In genomic region chr17:47095191-47095590, GRCm38 (mm10) we compare ENCODE assay signal across 22 mouse cellular contexts.
DNase-seq lines count a peak whose midpoint lies in the region; ATAC-seq and TF ChIP-seq lines count a peak whose summit lies in the region.
"Had no signal": no experiment of that assay in that cellular context is flagged by ENCODE, and none has a peak within 500 bp of the region (broad histone marks: within the 10 kb centered on the region; RNA-seq: fewer than 3 reads in every experiment).

No protein-coding gene starts in this region.

- H3K9me3 ChIP-seq in liver, embryonic 11.5 days (ENCODE audit: control insufficient read depth, low read length) = no peaks in the 10 kb centered on the region
- 0 out of 2 replicates have a peak, but pooled peaks cover 1% of the 10 kb centered on the region for H3K9me3 ChIP-seq in liver, embryonic 12.5 days (replicated peaks)
- H3K9me3 ChIP-seq in liver, postnatal 0 days (ENCODE audit: low read length) = peaks cover under 1% of the 10 kb centered on the region; the same call in 1 of the 2 replicates
- H3K9me3 ChIP-seq: G1E had no signal

- H3K4me2 ChIP-seq in liver, embryonic 11.5 days = no peak overlapping the region
- no peak overlapping the region for H3K4me2 ChIP-seq in liver, embryonic 12.5 days
- 0 out of 2 replicates have a peak overlapping the region, but pooled peaks have one; percentile 22 for H3K4me2 ChIP-seq in liver, postnatal 0 days (ENCODE audit: low read depth, low read length)

- H3K36me3 ChIP-seq in liver, adult 2 months (ENCODE audit: control insufficient read depth, insufficient read depth, low read length) = no peaks in the 10 kb centered on the region
- no peaks in the 10 kb centered on the region for H3K36me3 ChIP-seq in liver, embryonic 11.5 days (ENCODE audit: control insufficient read depth, insufficient read depth, low read length)
- no peaks in the 10 kb centered on the region for H3K36me3 ChIP-seq in liver, embryonic 12.5 days
- no peaks in the 10 kb centered on the region for H3K36me3 ChIP-seq in liver, postnatal 0 days (replicated peaks; ENCODE audit: insufficient read depth, low read length)
- H3K36me3 ChIP-seq: G1E had no signal

- peak; percentile 35; the same call in 1 of the 2 replicates for TF ChIP-seq EP300 in liver, postnatal 0 days (IDR thresholded peaks at IDR 0.05; ENCODE audit: low read depth)

- no peak for TF ChIP-seq CTCF in liver, adult 2 months (IDR thresholded peaks at IDR 0.05; ENCODE audit: low read depth, low read length)
- no peak for TF ChIP-seq CTCF in liver, postnatal 0 days (IDR thresholded peaks at IDR 0.05; ENCODE audit: low read depth)

- no peak for ATAC-seq in liver, embryonic 11.5 days (replicated peaks; ENCODE audit: low FRiP score)
- no peak for ATAC-seq in liver, embryonic 12.5 days
- ATAC-seq in liver, postnatal 0 days = peak; percentile 98
- ATAC-seq: activated CD4-positive, CD25-positive, alpha-beta regulatory T cell, adult 4 months; CD4-positive, CD25-positive, alpha-beta regulatory T cell, adult 4 months; Patski had no signal

- H3K79me2 ChIP-seq in liver, adult 2 months (ENCODE audit: control insufficient read depth, insufficient read depth, low read length) = no peaks in the 10 kb centered on the region

- H3K4me3 ChIP-seq in liver, adult 2 months (ENCODE audit: insufficient read depth, low read depth, low read length) = no peak overlapping the region
- H3K4me3 ChIP-seq in liver, embryonic 11.5 days (ENCODE audit: low read depth, low read length) = no peak overlapping the region
- no peak overlapping the region for H3K4me3 ChIP-seq in liver, embryonic 12.5 days
- no peak overlapping the region for H3K4me3 ChIP-seq in liver, postnatal 0 days (ENCODE audit: low read depth, low read length)

- H3K27me3 ChIP-seq in liver, adult 2 months (ENCODE audit: control insufficient read depth, insufficient read depth, low read length) = no peaks in the 10 kb centered on the region
- H3K27me3 ChIP-seq in liver, embryonic 11.5 days (replicated peaks; ENCODE audit: control insufficient read depth, insufficient read depth, low read length) = no peaks in the 10 kb centered on the region
- H3K27me3 ChIP-seq in liver, embryonic 12.5 days (replicated peaks) = 0 out of 2 replicates have a peak, but pooled peaks cover 6% of the 10 kb centered on the region
- no peaks in the 10 kb centered on the region for H3K27me3 ChIP-seq in liver, postnatal 0 days (ENCODE audit: insufficient read depth, low read length)
- H3K27me3 ChIP-seq: CH12.LX, Patski had no signal

- 24% methylated on average over 3 of the region's 3 CpGs for WGBS in liver, adult 2 months
- WGBS in liver, embryonic 11.5 days = 67% methylated on average over 3 of the region's 3 CpGs
- WGBS in liver, embryonic 12.5 days (ENCODE audit: insufficient replicate concordance) = 63% methylated on average over 3 of the region's 3 CpGs
- WGBS in liver, postnatal 0 days (ENCODE audit: insufficient replicate concordance) = 68% methylated on average over 3 of the region's 3 CpGs

- TF ChIP-seq POLR2A in liver, adult 2 months (IDR thresholded peaks at IDR 0.05; ENCODE audit: extremely low read depth, insufficient read depth, low read length) = no peak

- peak; percentile 62 for DNase-seq in heart, adult 11 months
- DNase-seq in heart, adult 8-10 months (ENCODE audit: low spot score) = no peak
- peak; percentile 56 for DNase-seq in liver, adult 2 months (ENCODE audit: extremely low read depth, low read depth, low spot score)
- DNase-seq in liver = no peak
- DNase-seq in liver, embryonic 11.5 days (ENCODE audit: low spot score) = peak; percentile 17
- DNase-seq in liver, postnatal 0 days = peak; percentile 17
- DNase-seq in ovary, postnatal 14 days (ENCODE audit: low spot score) = no peak
- DNase-seq: adrenal gland, adult 2 months; adrenal gland, adult 8-10 months; adrenal gland, postnatal 10 days; adrenal gland, postnatal 14 days; adrenal gland, postnatal 25 days; adrenal gland, postnatal 36 days; B cell, adult 2 months; cerebellum, adult 11 months; cerebellum, adult 11-12 months had no signal

- no peak overlapping the region for H3K9ac ChIP-seq in liver, adult 2 months (ENCODE audit: low read depth, low read length)
- no peak overlapping the region for H3K9ac ChIP-seq in liver, embryonic 11.5 days (ENCODE audit: low read depth, low read length)
- no peak overlapping the region for H3K9ac ChIP-seq in liver, embryonic 12.5 days
- no peak overlapping the region for H3K9ac ChIP-seq in liver, postnatal 0 days (replicated peaks)

- H3K4me1 ChIP-seq in liver, adult 2 months (ENCODE audit: control insufficient read depth, insufficient read depth, low read length) = no peaks in the 10 kb centered on the region
- H3K4me1 ChIP-seq in liver, embryonic 11.5 days (replicated peaks; ENCODE audit: control insufficient read depth, insufficient read depth, low read length) = no peaks in the 10 kb centered on the region
- H3K4me1 ChIP-seq in liver, embryonic 12.5 days = no peaks in the 10 kb centered on the region
- H3K4me1 ChIP-seq in liver, postnatal 0 days (ENCODE audit: insufficient read depth) = no peaks in the 10 kb centered on the region

- H3K27ac ChIP-seq in liver, adult 2 months (replicated peaks; ENCODE audit: insufficient read depth, low read depth, low read length) = no peak overlapping the region
- H3K27ac ChIP-seq in liver, embryonic 11.5 days (ENCODE audit: low read depth, low read length) = no peak overlapping the region
- no peak overlapping the region for H3K27ac ChIP-seq in liver, embryonic 12.5 days
- peak overlapping the region; percentile 75 for H3K27ac ChIP-seq in liver, postnatal 0 days (ENCODE audit: low read depth)

Comparison
In these comparisons a context has a peak if more than half of its experiments do, and no peak if none do; other contexts are left out.
1. DNase-seq: peak in heart, adult 11 months (single experiment), liver, adult 2 months (single experiment), liver, embryonic 11.5 days (single experiment) and liver, postnatal 0 days (single experiment); none in heart, adult 8-10 months (single experiment), liver (single experiment) and ovary, postnatal 14 days (single experiment).